Mouse (Mus musculus): ENCODE results near the gene Rnf6. TPM values are rescaled to one million over a fixed set of nuclear protein-coding genes. Genes with fewer than 3 reads are reported as not detected.

Gene Rnf6
- polyA plus RNA-seq, 1 experiment from 2014 or later, result 40.6 TPM

DNA sequence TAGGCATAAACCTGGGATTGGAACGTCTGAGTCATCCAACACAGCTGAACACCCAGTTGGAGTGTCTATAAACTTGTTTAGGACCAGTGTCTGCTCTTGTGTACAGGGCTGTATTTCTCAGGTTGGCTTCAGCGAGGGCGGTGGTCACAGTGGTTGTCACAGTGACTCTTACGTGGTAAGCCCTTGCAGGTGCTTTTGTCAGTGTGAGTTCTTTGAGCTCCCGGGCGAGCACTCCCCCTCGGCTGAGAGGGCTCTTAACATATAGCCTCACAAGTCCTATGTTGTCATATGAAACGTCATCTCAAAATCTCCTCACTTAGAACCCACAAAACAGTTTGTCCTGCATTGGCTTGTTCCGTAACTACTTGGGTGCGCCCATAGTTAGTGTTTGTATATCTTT, 16.9 kb upstream of the Rnf6 start:
- H3K4me1 ChIP-seq (ENCODE audit: control insufficient read depth, insufficient read depth, low read length), result peaks cover 11% of the 10 kb centered on the region; the same call in 1 of the 2 replicates
- no peak overlapping the region for H3K4me3 ChIP-seq (ENCODE audit: low read depth, low read length)
- H3K9me3 ChIP-seq (ENCODE audit: control insufficient read depth, low read depth, low read length), result no peaks in the 10 kb centered on the region
- no peaks in the 10 kb centered on the region for H3K36me3 ChIP-seq (ENCODE audit: control insufficient read depth, insufficient read depth, low read length)
- WGBS, result 80% methylated on average over 10 of the region's 10 CpGs
- no peak for ATAC-seq (ENCODE audit: insufficient number of reproducible peaks, insufficient read depth, low FRiP score, low read depth)
- no peak overlapping the region for H3K4me2 ChIP-seq (replicated peaks; ENCODE audit: low read depth, low read length)
- H3K9ac ChIP-seq (replicated peaks; ENCODE audit: low read depth, low read length), result no peak overlapping the region
- H3K27ac ChIP-seq (ENCODE audit: low read length), result no peak overlapping the region
- no peaks in the 10 kb centered on the region for H3K27me3 ChIP-seq (ENCODE audit: control insufficient read depth, insufficient read depth, low read length)

DNA sequence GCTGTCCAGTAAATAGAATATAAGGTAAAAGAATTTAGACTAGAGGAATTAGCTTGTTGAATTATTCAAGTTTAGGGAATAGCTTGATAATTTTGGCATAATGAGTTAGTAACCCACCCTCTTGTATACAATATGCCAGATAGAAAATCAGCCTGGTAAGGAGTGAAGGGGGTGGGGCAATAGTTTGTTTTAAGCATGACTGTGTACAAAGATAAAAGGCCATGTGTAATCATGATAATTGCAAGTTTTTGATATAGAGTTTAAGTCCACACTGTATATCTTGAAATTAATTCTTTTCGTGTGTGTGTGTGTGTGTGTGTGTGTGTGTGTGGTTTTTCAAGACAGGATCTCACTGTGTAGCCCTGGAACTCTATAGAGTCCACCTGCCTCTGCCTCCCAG, 13.0 kb upstream of the Rnf6 start:
- no peak overlapping the region for H3K27ac ChIP-seq (ENCODE audit: low read length)
- no peak for ATAC-seq (ENCODE audit: insufficient number of reproducible peaks, insufficient read depth, low FRiP score, low read depth)
- no peak overlapping the region for H3K9ac ChIP-seq (replicated peaks; ENCODE audit: low read depth, low read length)
- 70% methylated on average over 1 of the region's 1 CpGs for WGBS
- no peak overlapping the region for H3K4me2 ChIP-seq (replicated peaks; ENCODE audit: low read depth, low read length)
- H3K27me3 ChIP-seq (ENCODE audit: control insufficient read depth, insufficient read depth, low read length), result no peaks in the 10 kb centered on the region
- H3K9me3 ChIP-seq (ENCODE audit: control insufficient read depth, low read depth, low read length), result no peaks in the 10 kb centered on the region
- H3K4me3 ChIP-seq (ENCODE audit: low read depth, low read length), result no peak overlapping the region
- peaks cover 15% of the 10 kb centered on the region for H3K4me1 ChIP-seq (ENCODE audit: control insufficient read depth, insufficient read depth, low read length)
- no peaks in the 10 kb centered on the region for H3K36me3 ChIP-seq (ENCODE audit: control insufficient read depth, insufficient read depth, low read length)

DNA sequence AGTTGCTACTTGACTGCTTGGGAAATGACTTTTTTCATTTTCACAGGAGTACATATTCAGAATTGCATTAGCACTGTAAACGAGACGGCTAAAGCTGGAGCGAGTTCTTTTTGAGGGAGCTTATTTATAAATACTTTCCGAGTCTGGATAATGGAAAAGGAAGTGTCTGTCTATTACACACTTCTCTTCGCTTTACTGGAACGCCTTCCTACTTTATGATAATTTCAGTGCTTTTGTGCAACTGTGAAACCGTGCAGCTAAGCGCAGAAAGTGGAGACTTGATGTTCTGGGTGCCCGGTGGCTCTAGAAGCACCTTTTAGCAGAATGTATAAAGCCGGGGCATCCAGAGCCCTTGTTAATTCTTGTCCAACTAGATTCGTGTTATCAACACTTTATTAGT, 11.5 kb upstream of the Rnf6 start:
- H3K4me2 ChIP-seq (replicated peaks; ENCODE audit: low read depth, low read length), result peak overlapping the region; percentile 75
- H3K4me3 ChIP-seq (ENCODE audit: low read depth, low read length), result peak overlapping the region; percentile 76
- ATAC-seq (ENCODE audit: insufficient number of reproducible peaks, insufficient read depth, low FRiP score, low read depth), result no peak
- no peaks in the 10 kb centered on the region for H3K36me3 ChIP-seq (ENCODE audit: control insufficient read depth, insufficient read depth, low read length)
- no peaks in the 10 kb centered on the region for H3K27me3 ChIP-seq (ENCODE audit: control insufficient read depth, insufficient read depth, low read length)
- peaks cover 12% of the 10 kb centered on the region for H3K4me1 ChIP-seq (ENCODE audit: control insufficient read depth, insufficient read depth, low read length)
- no peak overlapping the region for H3K27ac ChIP-seq (ENCODE audit: low read length)
- H3K9ac ChIP-seq (replicated peaks; ENCODE audit: low read depth, low read length), result 0 out of 2 replicates have a peak overlapping the region, but pooled peaks have one; percentile 4
- WGBS, result 48% methylated on average over 11 of the region's 11 CpGs
- H3K9me3 ChIP-seq (ENCODE audit: control insufficient read depth, low read depth, low read length), result no peaks in the 10 kb centered on the region

DNA sequence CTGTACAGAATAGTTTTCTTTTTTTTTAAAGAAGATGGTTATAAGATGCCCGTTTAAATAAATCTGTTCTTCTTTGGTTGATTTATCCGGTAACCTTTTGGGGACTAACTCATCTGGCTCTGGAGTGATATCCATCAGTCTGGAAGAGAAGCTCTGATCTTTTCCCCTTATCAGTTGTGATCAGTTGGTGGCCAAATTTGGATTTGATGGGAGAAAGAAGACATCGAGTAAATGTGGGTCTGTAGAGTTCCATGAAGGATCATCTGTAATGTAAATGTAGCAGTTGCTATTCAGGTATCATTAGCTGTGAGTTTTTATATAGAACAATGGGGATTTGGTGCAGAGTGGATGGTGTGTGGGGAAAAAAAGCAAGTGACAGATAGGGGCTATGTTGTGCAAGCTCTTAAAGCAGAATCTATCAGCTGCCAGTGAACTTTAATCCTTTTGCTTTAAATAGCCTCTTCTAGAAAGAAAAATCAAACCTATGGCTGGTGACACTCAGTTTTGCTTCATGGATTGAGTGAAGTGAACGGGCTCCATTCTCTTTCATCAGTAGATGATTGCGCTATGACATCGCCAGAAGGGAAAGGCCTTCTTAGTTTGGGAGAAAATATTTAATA, 10.8 kb upstream of the Rnf6 start:
- Histone ChIP-seq H3K4me1 (ENCODE audit: control insufficient read depth, insufficient read depth, low read length) (peaks cover 12% of the 10 kb centered on the region), H3K9me3 (ENCODE audit: control insufficient read depth, low read depth, low read length) (no peaks in the 10 kb centered on the region), H3K9ac (replicated peaks; ENCODE audit: low read depth, low read length) (peak overlapping the region; percentile 89), H3K27ac (ENCODE audit: low read length) (no peak overlapping the region), H3K4me3 (ENCODE audit: low read depth, low read length) (peak overlapping the region; percentile 76), H3K27me3 (ENCODE audit: control insufficient read depth, insufficient read depth, low read length) (no peaks in the 10 kb centered on the region), H3K4me2 (replicated peaks; ENCODE audit: low read depth, low read length) (peak overlapping the region; percentile 75), H3K36me3 (ENCODE audit: control insufficient read depth, insufficient read depth, low read length) (no peaks in the 10 kb centered on the region)
- no peak for ATAC-seq (ENCODE audit: insufficient number of reproducible peaks, insufficient read depth, low FRiP score, low read depth)
- 29% methylated on average over 6 of the region's 6 CpGs for WGBS

DNA sequence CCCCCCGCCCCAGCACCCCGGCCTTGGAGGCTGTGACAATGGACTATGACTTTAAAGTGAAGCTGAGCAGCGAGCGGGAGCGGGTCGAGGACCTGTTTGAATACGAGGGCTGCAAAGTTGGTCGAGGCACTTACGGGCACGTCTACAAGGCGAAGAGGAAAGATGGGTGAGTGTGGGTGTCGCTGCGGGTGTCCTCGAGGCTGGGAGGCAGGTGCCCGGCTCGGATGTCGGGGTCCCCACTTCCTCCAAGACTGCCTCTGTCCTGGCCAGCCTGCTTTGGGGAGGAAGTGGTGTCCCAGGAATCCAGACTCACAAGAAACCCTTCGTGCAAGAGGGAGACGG, 10.3 kb upstream of the Rnf6 start:
- peak; percentile 26; the same call in 1 of the 2 replicates for ATAC-seq (ENCODE audit: insufficient number of reproducible peaks, insufficient read depth, low FRiP score, low read depth)

DNA sequence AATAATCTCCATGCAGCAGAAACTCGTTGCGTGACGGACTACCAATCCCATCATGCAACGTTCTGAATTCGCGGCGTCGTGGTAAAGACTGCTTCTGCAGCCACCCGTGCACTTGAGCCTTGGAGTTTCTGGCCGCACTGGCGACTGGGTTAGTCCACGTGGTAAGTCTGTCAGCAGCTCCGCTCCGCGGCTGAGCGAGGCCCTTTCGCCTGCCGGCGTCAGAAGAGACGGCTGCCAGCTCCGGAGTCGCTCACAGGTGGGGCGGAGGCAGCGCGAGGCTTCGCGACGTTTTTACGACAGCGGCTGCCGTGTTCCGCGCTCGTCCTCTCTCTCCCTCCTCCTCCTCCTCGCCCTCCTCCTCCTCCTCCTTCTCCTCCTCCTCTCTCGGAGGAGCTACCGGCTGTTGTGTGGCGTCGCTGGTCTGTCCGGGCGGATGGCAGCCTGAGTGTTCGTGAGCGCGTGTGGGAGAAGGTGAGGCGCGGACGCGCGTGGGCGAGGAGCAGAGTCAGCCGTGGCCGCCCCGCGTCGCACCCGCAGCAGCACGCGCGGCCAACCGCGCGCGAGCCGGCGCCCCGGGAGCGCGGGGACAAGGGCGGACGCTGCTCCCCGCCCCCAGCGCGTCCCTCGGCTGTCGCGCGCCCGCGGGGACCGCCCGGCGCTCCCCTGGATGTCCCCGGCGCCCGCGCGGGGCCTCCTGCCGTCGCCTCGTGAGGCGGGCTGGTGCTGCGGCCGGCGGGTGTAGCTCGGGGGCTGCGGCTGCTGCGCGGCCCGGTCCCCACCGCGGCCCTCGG, 9.7 kb upstream of the Rnf6 start, which contains the start of gene Cdk8:
TSS of gene Cdk8 (plus strand) at position 367 of the 791 bp plus-strand sequence.
- Histone ChIP-seq H3K4me1 (ENCODE audit: control insufficient read depth, insufficient read depth, low read length) (peaks cover 12% of the 10 kb centered on the region), H3K4me2 (replicated peaks; ENCODE audit: low read depth, low read length) (peak within 1 kb of the TSS; percentile 75), H3K9ac (replicated peaks; ENCODE audit: low read depth, low read length) (peak within 1 kb of the TSS; percentile 89), H3K36me3 (ENCODE audit: control insufficient read depth, insufficient read depth, low read length) (no peaks in the 10 kb centered on the region), H3K27ac (ENCODE audit: low read length) (peak within 1 kb of the TSS; percentile 97), H3K9me3 (ENCODE audit: control insufficient read depth, low read depth, low read length) (no peaks in the 10 kb centered on the region), H3K27me3 (ENCODE audit: control insufficient read depth, insufficient read depth, low read length) (no peaks in the 10 kb centered on the region), H3K4me3 (ENCODE audit: low read depth, low read length) (peak within 1 kb of the TSS; percentile 76)
- ATAC-seq (ENCODE audit: insufficient number of reproducible peaks, insufficient read depth, low FRiP score, low read depth), result peak; percentile 89
- under 1% methylated on average over 89 of the region's 102 CpGs for WGBS

More for the DNA sequence above, 10.3 kb upstream of the Rnf6 start:
- Histone ChIP-seq H3K4me2 (replicated peaks; ENCODE audit: low read depth, low read length) (peak overlapping the region; percentile 75), H3K27me3 (ENCODE audit: control insufficient read depth, insufficient read depth, low read length) (no peaks in the 10 kb centered on the region), H3K9me3 (ENCODE audit: control insufficient read depth, low read depth, low read length) (no peaks in the 10 kb centered on the region), H3K27ac (ENCODE audit: low read length) (peak overlapping the region; percentile 97; the same call in 1 of the 2 replicates), H3K9ac (replicated peaks; ENCODE audit: low read depth, low read length) (peak overlapping the region; percentile 89), H3K36me3 (ENCODE audit: control insufficient read depth, insufficient read depth, low read length) (no peaks in the 10 kb centered on the region), H3K4me1 (ENCODE audit: control insufficient read depth, insufficient read depth, low read length) (peaks cover 12% of the 10 kb centered on the region), H3K4me3 (ENCODE audit: low read depth, low read length) (peak overlapping the region; percentile 76)
- WGBS, result under 1% methylated on average over 19 of the region's 19 CpGs

DNA sequence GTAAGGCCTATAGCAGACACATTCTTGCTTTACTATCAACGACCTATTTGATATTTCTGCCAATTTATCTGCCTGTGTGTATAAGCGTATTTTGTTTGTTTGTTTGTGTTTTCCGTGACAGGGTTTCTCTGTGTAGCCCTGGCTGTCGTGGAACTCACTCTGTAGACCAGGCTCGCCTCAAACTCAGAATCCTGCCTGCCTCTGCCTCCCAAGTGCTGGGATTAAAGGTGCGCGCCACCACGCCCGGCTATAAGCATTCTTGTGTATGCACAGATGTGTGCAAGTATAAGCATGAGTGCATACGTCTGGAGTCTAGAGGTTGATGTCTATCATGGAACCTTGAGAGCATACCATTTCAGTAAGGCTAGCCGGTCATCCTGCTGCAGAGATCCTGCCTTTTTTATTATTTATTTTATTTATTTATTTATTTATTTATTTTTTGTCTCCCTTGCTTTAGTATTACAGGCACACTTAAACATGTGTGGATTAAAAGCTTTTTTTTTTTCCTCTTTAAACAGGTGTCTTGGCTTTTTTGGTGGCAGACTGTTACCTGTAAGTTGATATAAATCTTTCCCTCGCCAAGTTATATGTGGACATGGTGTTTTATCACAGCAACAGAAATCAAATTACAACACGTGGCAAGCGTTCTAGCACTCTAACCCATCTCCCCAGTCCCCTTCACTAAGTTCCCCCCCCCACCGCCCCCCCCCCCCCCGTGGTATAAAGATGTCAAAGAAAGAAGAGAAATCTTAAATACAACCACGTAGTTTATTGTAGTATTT, 8.7 kb upstream of the Rnf6 start:
- H3K4me3 ChIP-seq (ENCODE audit: low read depth, low read length), result peak overlapping the region; percentile 76
- H3K9me3 ChIP-seq (ENCODE audit: control insufficient read depth, low read depth, low read length), result no peaks in the 10 kb centered on the region
- H3K27me3 ChIP-seq (ENCODE audit: control insufficient read depth, insufficient read depth, low read length), result no peaks in the 10 kb centered on the region
- no peak overlapping the region; the same call in 1 of the 2 replicates for H3K9ac ChIP-seq (replicated peaks; ENCODE audit: low read depth, low read length)
- peak overlapping the region; percentile 54 for H3K4me2 ChIP-seq (replicated peaks; ENCODE audit: low read depth, low read length)
- H3K4me1 ChIP-seq (ENCODE audit: control insufficient read depth, insufficient read depth, low read length), result peaks cover 12% of the 10 kb centered on the region
- 54% methylated on average over 17 of the region's 17 CpGs for WGBS
- no peaks in the 10 kb centered on the region for H3K36me3 ChIP-seq (ENCODE audit: control insufficient read depth, insufficient read depth, low read length)
- no peak for ATAC-seq (ENCODE audit: insufficient number of reproducible peaks, insufficient read depth, low FRiP score, low read depth)
- H3K27ac ChIP-seq (ENCODE audit: low read length), result peak overlapping the region; percentile 97; the same call in 1 of the 2 replicates

DNA sequence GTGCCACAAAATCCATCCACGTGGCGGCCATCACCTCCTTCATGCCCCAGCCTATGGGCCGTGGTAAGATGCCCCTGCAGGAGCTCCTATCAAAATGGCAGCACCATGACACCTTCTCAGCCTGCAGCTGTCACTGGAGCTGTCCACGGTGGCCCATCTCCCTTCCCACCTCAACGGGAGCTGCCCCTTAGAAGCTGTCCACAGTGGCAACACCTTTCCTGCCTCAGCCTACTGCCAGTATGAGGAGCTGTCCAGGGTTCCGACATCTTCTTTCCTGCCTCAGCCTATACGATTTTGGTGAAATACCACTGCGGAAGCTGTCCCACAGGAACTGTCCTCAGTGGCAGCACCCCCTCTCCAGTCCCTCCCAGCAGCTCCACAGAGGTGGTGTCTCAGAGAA, 6.1 kb upstream of the Rnf6 start:
- H3K9me3 ChIP-seq (ENCODE audit: control insufficient read depth, low read depth, low read length), result no peaks in the 10 kb centered on the region
- H3K4me3 ChIP-seq (ENCODE audit: low read depth, low read length), result no peak overlapping the region
- H3K27ac ChIP-seq (ENCODE audit: low read length), result no peak overlapping the region
- H3K4me1 ChIP-seq (ENCODE audit: control insufficient read depth, insufficient read depth, low read length), result peaks cover 5% of the 10 kb centered on the region; the same call in 1 of the 2 replicates
- no peak for ATAC-seq (ENCODE audit: insufficient number of reproducible peaks, insufficient read depth, low FRiP score, low read depth)
- H3K36me3 ChIP-seq (ENCODE audit: control insufficient read depth, insufficient read depth, low read length), result no peaks in the 10 kb centered on the region
- no peak overlapping the region for H3K9ac ChIP-seq (replicated peaks; ENCODE audit: low read depth, low read length)
- 85% methylated on average over 8 of the region's 8 CpGs for WGBS
- no peak overlapping the region for H3K4me2 ChIP-seq (replicated peaks; ENCODE audit: low read depth, low read length)
- no peaks in the 10 kb centered on the region for H3K27me3 ChIP-seq (ENCODE audit: control insufficient read depth, insufficient read depth, low read length)

Data from stomach, embryonic 14.5 days (tissue).